Mouse (Mus musculus) ES-E14 (cell line): Measurements from ENCODE around the gene Pcbp3. TPM values are rescaled to one million over a fixed set of nuclear protein-coding genes. Genes with fewer than 3 reads are reported as not detected.

Experiments
- DNase-seq: peaks from one replicate; pipeline ENCODE4 v3.0.0-alpha.2; 2013; ENCODE audit warnings: low read depth, low spot score
- H3K27ac ChIP-seq: 2 replicates; pipeline ENCODE4 v1.5.1; 2012; ENCODE audit warnings: low read depth, mild to moderate bottlenecking, low read length, moderate library complexity, mixed read lengths; ENCODE audit not compliant: poor library complexity, insufficient read depth, severe bottlenecking
- H3K36me3 ChIP-seq: 2 replicates; pipeline ENCODE4 v1.6.1; 2012; ENCODE audit warnings: mild to moderate bottlenecking, low read length, moderate library complexity, mixed read lengths; ENCODE audit not compliant: control insufficient read depth, poor library complexity, insufficient read depth, severe bottlenecking
- H3K4me1 ChIP-seq, 2 experiments: fragments of 150-350 bp in 1 of 2; sonication (generic) in 1 of 2; 2 replicates each; pipeline ENCODE4 v1.6.1; 2012; ENCODE audit warnings: low read length in 2 of 2, mild to moderate bottlenecking in 1 of 2, mixed read lengths in 1 of 2; ENCODE audit not compliant: control insufficient read depth in 2 of 2, insufficient read depth in 2 of 2, poor library complexity in 1 of 2
- H3K4me3 ChIP-seq, 2 experiments: fragments of 150-350 bp in 1 of 2; sonication (generic) in 1 of 2; 2 replicates each; pipeline ENCODE4 v1.5.1; 2012; ENCODE audit warnings: low read length in 2 of 2, low read depth in 1 of 2, mild to moderate bottlenecking in 1 of 2, mixed read lengths in 1 of 2; ENCODE audit not compliant: insufficient read depth in 1 of 2, poor library complexity in 1 of 2, severe bottlenecking in 1 of 2
- H3K9ac ChIP-seq: 2 replicates; pipeline ENCODE4 v1.6.1; 2012; ENCODE audit warnings: low read depth, mild to moderate bottlenecking, low read length, mixed read lengths; ENCODE audit not compliant: poor library complexity, insufficient read depth, severe bottlenecking
- H3K9me3 ChIP-seq: fragments of 150-350 bp; sonication (generic); 2 replicates; pipeline ENCODE4 v1.6.1; 2012; ENCODE audit warnings: low read depth, mild to moderate bottlenecking, low read length; ENCODE audit not compliant: control insufficient read depth, insufficient read depth
- CHD2 ChIP-seq: IDR thresholded peaks from 2 replicates; pipeline ENCODE4 v1.6.1; 2014; ENCODE audit warnings: mild to moderate bottlenecking, low read depth, low read length, inconsistent platforms
- HCFC1 ChIP-seq: IDR thresholded peaks from 2 replicates; pipeline ENCODE4 v1.6.1; 2012; ENCODE audit warnings: low read length, inconsistent platforms, borderline replicate concordance; ENCODE audit not compliant: insufficient read depth
- MAFK ChIP-seq: IDR thresholded peaks from 2 replicates; pipeline ENCODE4 v1.6.1; 2014; ENCODE audit warnings: mild to moderate bottlenecking, low read depth, low read length, inconsistent platforms; ENCODE audit not compliant: insufficient read depth
- ZC3H11A ChIP-seq: IDR thresholded peaks from 2 replicates; pipeline ENCODE4 v1.6.1; 2012; ENCODE audit warnings: low read depth, mild to moderate bottlenecking, inconsistent platforms, low read length, borderline replicate concordance
- ZNF384 ChIP-seq: IDR thresholded peaks from 2 replicates; pipeline ENCODE4 v1.6.1; 2012; ENCODE audit warnings: low read depth, low read length, inconsistent platforms
- in situ Hi-C, 2 experiments: fragments of 600-800 bp; cut with MboI; formaldehyde crosslinking; loops; one replicate each; pipeline ENCODE4 v1.15.1; 2025; ENCODE audit warnings: low sequenced_read_pairs in 2 of 2, inconsistent platforms in 1 of 2; ENCODE audit not compliant: unreplicated experiment in 2 of 2
- total RNA-seq: library from RNA; depleted of rRNA; stranded (reverse); fragments of 300-350 nt; gene quantifications from 2 replicates; pipeline ENCODE4 v1.2.3, GENCODE M21; 2012

Pcbp3 gene
- total RNA-seq, 1 experiment, result 7.9 TPM

GRCm38 (mm10) chr10:76936827-76937226 lies 24.9 kb downstream of the Pcbp3 start:
- TF ChIP-seq CHD2 (no peak), MAFK (no peak)

GRCm38 (mm10) chr10:76934805-76935204 lies 26.9 kb downstream of the Pcbp3 start:
- Histone ChIP-seq H3K36me3 (no peaks in the 10 kb centered on the region), H3K9me3 (no peaks in the 10 kb centered on the region), H3K4me3 (no peak overlapping the region), H3K27ac (no peak overlapping the region), H3K9ac (no peak overlapping the region), H3K4me1 (no peaks in the 10 kb centered on the region)
- DNase-seq, result no peak
- in situ Hi-C loops, result no loop called here
- TF ChIP-seq MAFK (no peak), ZNF384 (no peak), ZC3H11A (no peak), CHD2 (no peak), HCFC1 (no peak)

More at GRCm38 (mm10) chr10:76936827-76937226, 24.9 kb downstream of the Pcbp3 start:
- Histone ChIP-seq H3K9ac (no peak overlapping the region), H3K27ac (no peak overlapping the region), H3K9me3 (no peaks in the 10 kb centered on the region), H3K36me3 (no peaks in the 10 kb centered on the region), H3K4me1 (no peaks in the 10 kb centered on the region), H3K4me3 (no peak overlapping the region)
- in situ Hi-C loops, result no loop called here
- DNase-seq, result no peak

GRCm38 (mm10) chr10:76931794-76932193 lies 29.9 kb downstream of the Pcbp3 start:
- no peak overlapping the region for H3K4me3 ChIP-seq
- H3K36me3 ChIP-seq, result no peaks in the 10 kb centered on the region
- TF ChIP-seq ZC3H11A, result no peak
- no peak for TF ChIP-seq MAFK
- TF ChIP-seq HCFC1, result no peak
- TF ChIP-seq ZNF384, result no peak
- TF ChIP-seq CHD2, result no peak
- in situ Hi-C loops, result no loop called here
- H3K9ac ChIP-seq, result no peak overlapping the region
- no peak for DNase-seq
- H3K4me1 ChIP-seq, result no peaks in the 10 kb centered on the region
- no peak overlapping the region for H3K27ac ChIP-seq
- H3K9me3 ChIP-seq, result no peaks in the 10 kb centered on the region; the same call in 1 of the 2 replicates

GRCm38 (mm10) chr10:76931122-76931521 lies 30.6 kb downstream of the Pcbp3 start:
- in situ Hi-C loops, result no loop called here
- TF ChIP-seq ZC3H11A (no peak), MAFK (no peak), ZNF384 (no peak), HCFC1 (no peak)
- Histone ChIP-seq H3K9ac (no peak overlapping the region), H3K36me3 (no peaks in the 10 kb centered on the region), H3K27ac (no peak overlapping the region), H3K4me1 (no peaks in the 10 kb centered on the region), H3K9me3 (peaks cover 1% of the 10 kb centered on the region), H3K4me3 (no peak overlapping the region)
- DNase-seq, result no peak

GRCm38 (mm10) chr10:76924441-76924840 lies 37.2 kb downstream of the Pcbp3 start:
- no peaks in the 10 kb centered on the region for H3K36me3 ChIP-seq
- H3K27ac ChIP-seq, result no peak overlapping the region
- no peak for DNase-seq
- H3K4me3 ChIP-seq, result no peak overlapping the region
- H3K4me1 ChIP-seq, result no peaks in the 10 kb centered on the region
- peaks cover 22% of the 10 kb centered on the region for H3K9me3 ChIP-seq
- in situ Hi-C loops, result no loop called here
- H3K9ac ChIP-seq, result no peak overlapping the region
- TF ChIP-seq MAFK (no peak), ZC3H11A (no peak), HCFC1 (no peak), ZNF384 (no peak), CHD2 (no peak)
